Mouse (Mus musculus) kidney, postnatal 14 days (tissue): Measurements from ENCODE around the gene Pheta1.

Experiments used
- DNase-seq: peaks from one replicate; pipeline ENCODE4 v3.0.0; 2022; ENCODE audit warnings: mixed read lengths

Gene Pheta1

DNA sequence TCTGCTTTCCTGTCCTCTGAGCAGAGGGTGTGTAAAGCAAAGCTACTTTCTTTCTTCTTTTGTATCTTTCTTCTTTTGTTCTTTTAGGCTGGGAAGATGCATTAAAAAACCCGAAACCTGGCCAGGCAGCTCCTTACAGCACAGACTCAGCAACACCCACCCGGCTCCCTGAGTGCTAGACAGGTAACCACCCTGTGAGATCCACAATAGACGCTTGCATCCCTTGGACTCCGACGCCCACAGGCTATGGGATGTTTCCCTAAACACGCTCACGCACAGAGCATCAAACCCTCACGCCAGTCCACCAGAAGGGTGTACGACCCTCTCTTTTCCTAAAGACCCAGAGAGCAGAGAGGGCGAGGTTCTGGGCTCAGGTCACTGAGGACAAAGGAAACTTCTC is 45.9 kb downstream of the Pheta1 start:
- no peak for DNase-seq

DNA sequence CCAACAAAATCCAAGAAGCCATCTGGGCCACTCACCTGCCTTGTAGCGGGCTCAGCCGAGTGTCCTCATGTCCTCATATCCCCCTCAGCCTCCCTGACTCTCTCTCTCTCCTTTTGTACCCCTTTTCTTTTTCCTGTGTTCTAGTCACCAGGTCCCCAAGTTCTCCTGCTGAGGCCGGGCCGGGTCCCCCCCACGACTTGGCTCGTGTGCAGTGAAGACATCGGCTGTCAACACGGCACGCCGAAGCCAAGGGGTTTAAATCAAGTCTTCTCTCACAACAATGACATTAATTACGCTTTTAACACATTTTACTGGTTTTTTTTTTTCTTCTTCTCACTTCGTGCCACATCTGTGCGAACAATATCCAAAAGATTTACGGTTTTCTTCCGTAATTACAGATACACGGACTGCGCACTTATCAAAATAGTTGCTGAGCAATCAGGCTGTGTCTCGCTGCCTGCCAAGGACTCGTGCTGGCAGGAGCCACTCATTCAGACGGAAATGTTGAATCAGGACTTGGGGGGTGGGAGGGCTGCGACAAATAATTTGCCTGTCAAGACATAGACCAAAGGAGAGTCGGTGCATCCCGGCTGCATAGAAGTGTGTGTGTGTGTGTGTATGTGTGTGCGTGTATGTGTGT is 46.5 kb downstream of the Pheta1 start:
- DNase-seq, result peak; percentile 23

GRCm38 (mm10) chr5:121902809-121903745 is 54.3 kb downstream of the Pheta1 start:
- DNase-seq, result no peak
